Mouse (Mus musculus) hindbrain, embryonic 15.5 days (tissue): ENCODE measurements at regions not wholly inside any gene's neighbourhood (a gene's known extent, or its start where the extent isn't known, plus 50 kb on each side); places are given as distances from the start of the nearest gene placed in this dataset.

Experiments
- ATAC-seq: fragments of 200-750 bp; cut with Nextera tagmentation; 2 replicates; pipeline ENCODE4 v1.8.0; 2017; ENCODE audit warnings: low read depth, moderate number of reproducible peaks, moderate TSS enrichment; ENCODE audit not compliant: low FRiP score
- H3K27ac ChIP-seq: fragments of 300-500 bp; sonication (generic); replicated peaks from 2 replicates; pipeline ENCODE4 v1.5.1; 2015; ENCODE audit warnings: mild to moderate bottlenecking, inconsistent platforms
- H3K27me3 ChIP-seq: fragments of 300-500 bp; sonication (generic); 2 replicates; pipeline ENCODE4 v1.6.1; 2015; ENCODE audit warnings: control low read depth, inconsistent platforms
- H3K36me3 ChIP-seq: fragments of 300-500 bp; sonication (generic); 2 replicates; pipeline ENCODE4 v1.6.1; 2015; ENCODE audit warnings: control low read depth, inconsistent platforms
- H3K4me1 ChIP-seq: fragments of 300-500 bp; sonication (generic); replicated peaks from 2 replicates; pipeline ENCODE4 v1.6.1; 2015; ENCODE audit warnings: control low read depth, inconsistent platforms
- H3K4me2 ChIP-seq: fragments of 300-500 bp; sonication (generic); 2 replicates; pipeline ENCODE4 v1.6.1; 2015; ENCODE audit warnings: moderate library complexity, mild to moderate bottlenecking, inconsistent platforms
- H3K4me3 ChIP-seq: fragments of 300-500 bp; sonication (generic); 2 replicates; pipeline ENCODE4 v1.5.1; 2015; ENCODE audit warnings: mild to moderate bottlenecking, inconsistent platforms
- H3K9ac ChIP-seq: fragments of 300-500 bp; sonication (generic); 2 replicates; pipeline ENCODE4 v1.6.1; 2015; ENCODE audit warnings: inconsistent platforms
- H3K9me3 ChIP-seq: fragments of 300-500 bp; sonication (generic); 2 replicates; pipeline ENCODE4 v1.6.1; 2016; ENCODE audit warnings: control low read depth, inconsistent platforms
- WGBS: fragments of 180-500 bp; shearing (Covaris S2); methylation state at CpG from one replicate; pipeline ENCODE4 v1.1.7; 2015; 5-methylcytosine and 5-hydroxymethylcytosine counted together

- Histone ChIP-seq H3K4me2 (no peak overlapping the region), H3K9ac (no peak overlapping the region), H3K4me3 (no peak overlapping the region), H3K27me3 (no peaks in the 10 kb centered on the region), H3K27ac (no peak overlapping the region), H3K36me3 (no peaks in the 10 kb centered on the region), H3K9me3 (no peaks in the 10 kb centered on the region), H3K4me1 (no peaks in the 10 kb centered on the region)
- WGBS, result 90% methylated on average over 2 of the region's 2 CpGs
- no peak for ATAC-seq
These were observed 393.1 kb downstream of the Slco6d1 start for GRCm38 (mm10) chr1:98813990-98814389.

- no peak overlapping the region for H3K27ac ChIP-seq
- H3K4me1 ChIP-seq, result no peaks in the 10 kb centered on the region
- H3K4me2 ChIP-seq, result no peak overlapping the region
- ATAC-seq, result no peak
- no peak overlapping the region for H3K9ac ChIP-seq
- WGBS, result 86% methylated on average over 2 of the region's 2 CpGs
- H3K9me3 ChIP-seq, result no peaks in the 10 kb centered on the region
- no peaks in the 10 kb centered on the region for H3K36me3 ChIP-seq
- H3K27me3 ChIP-seq, result no peaks in the 10 kb centered on the region
- no peak overlapping the region for H3K4me3 ChIP-seq
These were observed 397.2 kb downstream of the Slco6d1 start for GRCm38 (mm10) chr1:98818076-98818475.

- Histone ChIP-seq H3K4me2 (no peak overlapping the region), H3K4me1 (no peaks in the 10 kb centered on the region), H3K9me3 (no peaks in the 10 kb centered on the region), H3K36me3 (no peaks in the 10 kb centered on the region), H3K4me3 (no peak overlapping the region), H3K9ac (no peak overlapping the region), H3K27ac (no peak overlapping the region), H3K27me3 (no peaks in the 10 kb centered on the region)
- ATAC-seq, result no peak
- 92% methylated on average over 1 of the region's 1 CpGs for WGBS
These were observed 439.3 kb downstream of the Slco6d1 start for GRCm38 (mm10) chr1:98860236-98860635.

GRCm38 (mm10) chr1:98906260-98906659, 485.3 kb downstream of the Slco6d1 start:
- Histone ChIP-seq H3K9me3 (no peaks in the 10 kb centered on the region), H3K4me3 (no peak overlapping the region), H3K27ac (no peak overlapping the region), H3K4me2 (no peak overlapping the region), H3K36me3 (no peaks in the 10 kb centered on the region), H3K9ac (no peak overlapping the region), H3K4me1 (no peaks in the 10 kb centered on the region), H3K27me3 (no peaks in the 10 kb centered on the region)
- no peak for ATAC-seq
- WGBS, result 84% methylated on average over 3 of the region's 3 CpGs

GRCm38 (mm10) chr1:98923043-98923442, 502.1 kb downstream of the Slco6d1 start:
- Histone ChIP-seq H3K27ac (no peak overlapping the region), H3K4me3 (no peak overlapping the region), H3K27me3 (no peaks in the 10 kb centered on the region), H3K9me3 (no peaks in the 10 kb centered on the region), H3K4me2 (no peak overlapping the region), H3K36me3 (no peaks in the 10 kb centered on the region), H3K4me1 (no peaks in the 10 kb centered on the region), H3K9ac (no peak overlapping the region)
- WGBS, result 91% methylated on average over 2 of the region's 2 CpGs
- ATAC-seq, result no peak

GRCm38 (mm10) chr1:98924933-98925332, 504.0 kb downstream of the Slco6d1 start:
- no peak overlapping the region for H3K4me3 ChIP-seq
- WGBS, result 68% methylated on average over 2 of the region's 2 CpGs
- no peaks in the 10 kb centered on the region for H3K9me3 ChIP-seq
- no peaks in the 10 kb centered on the region for H3K27me3 ChIP-seq
- no peaks in the 10 kb centered on the region for H3K4me1 ChIP-seq
- no peak for ATAC-seq
- no peak overlapping the region for H3K4me2 ChIP-seq
- H3K36me3 ChIP-seq, result no peaks in the 10 kb centered on the region
- no peak overlapping the region for H3K9ac ChIP-seq
- no peak overlapping the region for H3K27ac ChIP-seq

- no peaks in the 10 kb centered on the region for H3K36me3 ChIP-seq
- no peaks in the 10 kb centered on the region for H3K9me3 ChIP-seq
- no peak overlapping the region for H3K9ac ChIP-seq
- no peak overlapping the region for H3K4me3 ChIP-seq
- WGBS, result 90% methylated on average over 1 of the region's 1 CpGs
- no peak for ATAC-seq
- no peaks in the 10 kb centered on the region for H3K27me3 ChIP-seq
- H3K4me2 ChIP-seq, result no peak overlapping the region
- H3K27ac ChIP-seq, result no peak overlapping the region
- H3K4me1 ChIP-seq, result no peaks in the 10 kb centered on the region
These were observed 510.0 kb downstream of the Slco6d1 start for GRCm38 (mm10) chr1:98930926-98931325.

GRCm38 (mm10) chr1:98932239-98932638, 511.3 kb downstream of the Slco6d1 start:
- ATAC-seq, result no peak
- Histone ChIP-seq H3K27me3 (no peaks in the 10 kb centered on the region), H3K4me2 (no peak overlapping the region), H3K4me3 (no peak overlapping the region), H3K4me1 (no peaks in the 10 kb centered on the region), H3K27ac (no peak overlapping the region), H3K9ac (no peak overlapping the region), H3K9me3 (no peaks in the 10 kb centered on the region), H3K36me3 (no peaks in the 10 kb centered on the region)
- whole genome bisulfite sequencing, result 94% methylated on average over 1 of the region's 1 CpGs

GRCm38 (mm10) chr1:98977686-98978085, 556.8 kb downstream of the Slco6d1 start:
- no peaks in the 10 kb centered on the region for H3K27me3 ChIP-seq
- WGBS, result 84% methylated on average over 1 of the region's 1 CpGs
- H3K9me3 ChIP-seq, result no peaks in the 10 kb centered on the region
- no peak for ATAC-seq
- H3K4me3 ChIP-seq, result no peak overlapping the region
- H3K27ac ChIP-seq, result no peak overlapping the region
- no peak overlapping the region for H3K4me2 ChIP-seq
- no peaks in the 10 kb centered on the region for H3K36me3 ChIP-seq
- H3K4me1 ChIP-seq, result no peaks in the 10 kb centered on the region
- no peak overlapping the region for H3K9ac ChIP-seq
